Mouse (Mus musculus): ENCODE data around the gene Sult2b1. TPM values are rescaled to one million over a fixed set of nuclear protein-coding genes. Genes with fewer than 3 reads are reported as not detected.

Gene Sult2b1
- polyA plus RNA-seq, 1 experiment from 2014 or later: 0.70 TPM

DNA sequence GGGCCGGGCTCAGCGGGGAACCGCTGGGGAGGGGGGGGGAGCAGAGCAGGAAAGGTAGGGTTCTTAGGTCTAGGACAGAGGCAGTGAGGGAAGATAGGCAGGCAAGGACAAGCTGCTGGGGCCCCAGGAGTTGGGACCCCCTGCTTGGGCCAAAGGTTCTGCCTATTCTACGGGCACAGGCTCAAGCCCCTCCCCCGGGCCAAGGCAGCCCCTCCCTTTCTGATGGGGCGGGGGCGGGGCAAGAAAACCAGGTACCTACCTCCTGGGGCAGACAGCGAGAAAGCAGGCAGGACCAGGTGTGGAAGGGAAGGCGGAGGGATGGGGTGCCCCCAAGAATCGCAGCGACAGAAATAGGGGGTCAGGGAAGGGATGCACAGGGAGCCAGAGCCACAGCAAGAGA is 24.0 kb upstream of the Sult2b1 start:
- Histone ChIP-seq H3K27me3 (replicated peaks; ENCODE audit: control insufficient read depth, insufficient read depth, low read length) (no peaks in the 10 kb centered on the region), H3K36me3 (ENCODE audit: control insufficient read depth, insufficient read depth, low read length) (peaks cover 40% of the 10 kb centered on the region), H3K4me2 (no peak overlapping the region), H3K4me3 (ENCODE audit: low read depth, low read length) (no peak overlapping the region), H3K27ac (ENCODE audit: low read depth, low read length) (no peak overlapping the region), H3K9ac (ENCODE audit: low read depth, low read length) (no peak overlapping the region), H3K9me3 (ENCODE audit: control insufficient read depth, low read length) (no peaks in the 10 kb centered on the region), H3K4me1 (replicated peaks; ENCODE audit: control insufficient read depth, insufficient read depth, low read length) (peaks cover 14% of the 10 kb centered on the region; the same call in 1 of the 2 replicates)
- no peak for DNase-seq (ENCODE audit: low spot score)
- ATAC-seq (replicated peaks; ENCODE audit: low FRiP score): no peak
- WGBS: 62% methylated on average over 11 of the region's 11 CpGs

DNA sequence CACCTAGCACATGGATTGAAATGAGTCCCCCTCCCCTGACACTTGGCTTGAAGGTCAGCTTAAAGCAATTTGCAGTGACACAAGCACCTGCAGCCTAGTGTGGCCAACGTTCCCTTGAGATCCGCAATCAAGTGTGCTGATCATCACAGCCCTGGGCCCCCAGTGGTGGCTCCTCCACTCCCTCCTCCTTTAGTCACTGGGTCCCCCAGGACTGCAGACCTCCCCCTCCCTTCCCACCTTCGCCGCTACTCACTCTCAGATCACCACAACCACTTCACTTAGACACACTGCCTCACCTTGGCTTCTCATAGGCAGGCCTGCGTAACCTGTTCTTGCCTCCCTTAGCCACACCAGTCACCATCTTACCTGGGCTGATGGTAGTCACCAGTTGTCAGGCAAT is 21.5 kb upstream of the Sult2b1 start:
- no peaks in the 10 kb centered on the region for H3K9me3 ChIP-seq (ENCODE audit: control insufficient read depth, low read length)
- H3K4me3 ChIP-seq (ENCODE audit: low read depth, low read length): no peak overlapping the region
- H3K4me1 ChIP-seq (replicated peaks; ENCODE audit: control insufficient read depth, insufficient read depth, low read length): peaks cover 3% of the 10 kb centered on the region
- no peak for DNase-seq (ENCODE audit: low spot score)
- no peak overlapping the region for H3K9ac ChIP-seq (ENCODE audit: low read depth, low read length)
- no peak overlapping the region for H3K4me2 ChIP-seq
- 64% methylated on average over 5 of the region's 5 CpGs for WGBS
- peaks cover 34% of the 10 kb centered on the region for H3K36me3 ChIP-seq (ENCODE audit: control insufficient read depth, insufficient read depth, low read length)
- H3K27ac ChIP-seq (ENCODE audit: low read depth, low read length): no peak overlapping the region
- ATAC-seq (replicated peaks; ENCODE audit: low FRiP score): no peak
- H3K27me3 ChIP-seq (replicated peaks; ENCODE audit: control insufficient read depth, insufficient read depth, low read length): no peaks in the 10 kb centered on the region

DNA sequence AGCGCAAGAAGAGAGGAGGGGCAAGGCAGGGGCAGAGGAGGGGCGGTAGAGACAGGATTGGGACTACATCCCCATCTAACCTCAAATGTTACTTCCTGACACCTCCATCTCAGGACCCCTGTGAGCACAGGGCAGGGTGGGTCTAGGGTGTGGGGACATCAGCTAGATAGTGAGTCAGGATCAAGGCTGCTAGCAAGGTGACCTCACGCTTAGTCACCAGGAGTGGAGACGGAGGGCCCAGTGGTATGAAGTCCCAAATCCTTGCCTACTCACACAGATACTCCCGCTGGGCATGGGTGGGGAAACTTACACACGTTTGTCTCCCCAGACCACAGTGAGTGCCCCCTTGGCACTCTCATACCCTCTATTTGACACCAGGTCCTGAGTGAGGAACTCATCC is 18.1 kb upstream of the Sult2b1 start:
- H3K4me3 ChIP-seq (ENCODE audit: low read depth, low read length): no peak overlapping the region
- peaks cover 25% of the 10 kb centered on the region for H3K4me1 ChIP-seq (replicated peaks; ENCODE audit: control insufficient read depth, insufficient read depth, low read length)
- no peaks in the 10 kb centered on the region for H3K9me3 ChIP-seq (ENCODE audit: control insufficient read depth, low read length)
- DNase-seq (ENCODE audit: low spot score) (no peak), ATAC-seq (replicated peaks; ENCODE audit: low FRiP score) (no peak)
- no peak overlapping the region for H3K27ac ChIP-seq (ENCODE audit: low read depth, low read length)
- no peak overlapping the region for H3K9ac ChIP-seq (ENCODE audit: low read depth, low read length)
- peaks cover 7% of the 10 kb centered on the region; the same call in 1 of the 2 replicates for H3K36me3 ChIP-seq (ENCODE audit: control insufficient read depth, insufficient read depth, low read length)
- H3K4me2 ChIP-seq: no peak overlapping the region
- peaks cover 25% of the 10 kb centered on the region for H3K27me3 ChIP-seq (replicated peaks; ENCODE audit: control insufficient read depth, insufficient read depth, low read length)
- WGBS: 79% methylated on average over 6 of the region's 6 CpGs

DNA sequence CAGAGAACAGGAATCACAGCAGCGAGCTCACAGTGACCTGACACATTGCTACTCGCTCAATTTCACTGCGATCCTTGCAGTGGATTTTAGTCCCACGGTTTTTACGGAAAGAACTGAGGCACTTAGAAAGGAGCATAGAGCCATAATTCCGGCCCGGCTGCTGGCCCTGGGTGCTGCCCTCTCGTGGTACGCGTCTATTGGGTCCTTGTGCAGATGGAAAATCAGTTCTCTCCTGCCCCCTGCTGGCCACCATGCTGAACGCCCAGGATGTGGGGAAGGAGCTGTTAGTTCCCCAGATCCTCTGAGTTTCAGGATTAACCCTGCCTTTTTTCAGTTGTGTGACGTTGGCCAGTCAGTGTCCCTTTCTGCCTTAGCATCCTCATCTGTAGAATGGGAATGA is 16.9 kb upstream of the Sult2b1 start:
- peak; percentile 90 for DNase-seq (ENCODE audit: low spot score)
- Histone ChIP-seq H3K27ac (ENCODE audit: low read depth, low read length) (no peak overlapping the region), H3K36me3 (ENCODE audit: control insufficient read depth, insufficient read depth, low read length) (0 out of 2 replicates have a peak, but pooled peaks cover under 1% of the 10 kb centered on the region), H3K27me3 (replicated peaks; ENCODE audit: control insufficient read depth, insufficient read depth, low read length) (peaks cover 37% of the 10 kb centered on the region), H3K4me1 (replicated peaks; ENCODE audit: control insufficient read depth, insufficient read depth, low read length) (peaks cover 34% of the 10 kb centered on the region), H3K4me3 (ENCODE audit: low read depth, low read length) (peak overlapping the region; percentile 40), H3K4me2 (peak overlapping the region; percentile 63), H3K9me3 (ENCODE audit: control insufficient read depth, low read length) (no peaks in the 10 kb centered on the region), H3K9ac (ENCODE audit: low read depth, low read length) (no peak overlapping the region)
- WGBS: 3% methylated on average over 12 of the region's 12 CpGs
- peak; percentile 57 for ATAC-seq (replicated peaks; ENCODE audit: low FRiP score)

- Histone ChIP-seq H3K9me3 (ENCODE audit: control insufficient read depth, low read length) (no peaks in the 10 kb centered on the region), H3K4me1 (replicated peaks; ENCODE audit: control insufficient read depth, insufficient read depth, low read length) (peaks cover 34% of the 10 kb centered on the region), H3K27me3 (replicated peaks; ENCODE audit: control insufficient read depth, insufficient read depth, low read length) (peaks cover 37% of the 10 kb centered on the region), H3K27ac (ENCODE audit: low read depth, low read length) (no peak overlapping the region), H3K9ac (ENCODE audit: low read depth, low read length) (no peak overlapping the region), H3K4me2 (peak overlapping the region; percentile 63), H3K4me3 (ENCODE audit: low read depth, low read length) (peak overlapping the region; percentile 40), H3K36me3 (ENCODE audit: control insufficient read depth, insufficient read depth, low read length) (no peaks in the 10 kb centered on the region)
- DNase-seq (ENCODE audit: low spot score) (peak; percentile 69), ATAC-seq (replicated peaks; ENCODE audit: low FRiP score) (peak; percentile 68)
- 6% methylated on average over 22 of the region's 25 CpGs for WGBS
Observed at GRCm38 (mm10) chr7:45800546-45801204, 16.2 kb upstream of the Sult2b1 start.

- WGBS: 36% methylated on average over 7 of the region's 7 CpGs
- no peak for ATAC-seq (replicated peaks; ENCODE audit: low FRiP score)
- Histone ChIP-seq H3K27me3 (replicated peaks; ENCODE audit: control insufficient read depth, insufficient read depth, low read length) (peaks cover 43% of the 10 kb centered on the region), H3K9me3 (ENCODE audit: control insufficient read depth, low read length) (no peaks in the 10 kb centered on the region), H3K27ac (ENCODE audit: low read depth, low read length) (no peak overlapping the region), H3K4me3 (ENCODE audit: low read depth, low read length) (no peak overlapping the region), H3K4me1 (replicated peaks; ENCODE audit: control insufficient read depth, insufficient read depth, low read length) (peaks cover 34% of the 10 kb centered on the region), H3K4me2 (peak overlapping the region; percentile 63), H3K9ac (ENCODE audit: low read depth, low read length) (no peak overlapping the region), H3K36me3 (ENCODE audit: control insufficient read depth, insufficient read depth, low read length) (no peaks in the 10 kb centered on the region)
- no peak for DNase-seq (ENCODE audit: low spot score)
Observed at GRCm38 (mm10) chr7:45800001-45800400, 15.5 kb upstream of the Sult2b1 start.

GRCm38 (mm10) chr7:45798931-45799330 is 14.5 kb upstream of the Sult2b1 start:
- WGBS: 45% methylated on average over 7 of the region's 7 CpGs
- Histone ChIP-seq H3K4me2 (peak overlapping the region; percentile 92), H3K27ac (ENCODE audit: low read depth, low read length) (no peak overlapping the region), H3K36me3 (ENCODE audit: control insufficient read depth, insufficient read depth, low read length) (no peaks in the 10 kb centered on the region), H3K9me3 (ENCODE audit: control insufficient read depth, low read length) (no peaks in the 10 kb centered on the region), H3K9ac (ENCODE audit: low read depth, low read length) (no peak overlapping the region), H3K4me3 (ENCODE audit: low read depth, low read length) (peak overlapping the region; percentile 54; the same call in 1 of the 2 replicates), H3K4me1 (replicated peaks; ENCODE audit: control insufficient read depth, insufficient read depth, low read length) (peaks cover 34% of the 10 kb centered on the region), H3K27me3 (replicated peaks; ENCODE audit: control insufficient read depth, insufficient read depth, low read length) (peaks cover 53% of the 10 kb centered on the region)
- ATAC-seq (replicated peaks; ENCODE audit: low FRiP score) (no peak), DNase-seq (ENCODE audit: low spot score) (no peak)

DNA sequence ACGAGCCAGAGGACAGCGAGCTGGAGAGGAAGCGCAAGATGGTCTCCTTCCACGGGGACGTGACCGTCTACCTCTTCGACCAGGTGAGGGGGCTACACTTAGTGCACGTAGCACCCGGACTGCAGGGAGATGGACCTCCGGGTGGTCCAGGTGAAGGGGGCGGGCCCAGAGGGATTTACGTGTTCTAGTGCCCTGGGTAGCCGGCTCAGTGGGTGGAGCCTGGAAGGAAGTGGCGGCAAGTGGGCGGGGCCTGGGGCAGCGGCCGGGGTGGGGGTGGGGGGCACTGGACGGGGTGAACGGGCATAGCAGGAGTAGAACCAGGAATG is 14.0 kb upstream of the Sult2b1 start:
- 2% methylated on average over 19 of the region's 19 CpGs for WGBS
- Histone ChIP-seq H3K4me3 (ENCODE audit: low read depth, low read length) (peak overlapping the region; percentile 54), H3K4me2 (peak overlapping the region; percentile 92), H3K36me3 (ENCODE audit: control insufficient read depth, insufficient read depth, low read length) (no peaks in the 10 kb centered on the region), H3K9ac (ENCODE audit: low read depth, low read length) (peak overlapping the region; percentile 35), H3K9me3 (ENCODE audit: control insufficient read depth, low read length) (no peaks in the 10 kb centered on the region), H3K27me3 (replicated peaks; ENCODE audit: control insufficient read depth, insufficient read depth, low read length) (peaks cover 58% of the 10 kb centered on the region), H3K4me1 (replicated peaks; ENCODE audit: control insufficient read depth, insufficient read depth, low read length) (peaks cover 34% of the 10 kb centered on the region), H3K27ac (ENCODE audit: low read depth, low read length) (no peak overlapping the region)
- no peak for DNase-seq (ENCODE audit: low spot score)
- ATAC-seq (replicated peaks; ENCODE audit: low FRiP score): no peak
